Mouse (Mus musculus) thymus, adult 2 months (tissue): Measurements from ENCODE around the gene 4930426L09Rik.

Experiments
- CTCF ChIP-seq: fragments of 200-500 bp; IDR thresholded peaks from 2 replicates; pipeline ENCODE4 v1.5.1; 2012; ENCODE audit warnings: mild to moderate bottlenecking, control low read depth, low read length, moderate library complexity, borderline replicate concordance; ENCODE audit not compliant: control insufficient read depth, poor library complexity, insufficient read depth; ENCODE audit errors: extremely low read depth
- POLR2A ChIP-seq: fragments of 200-500 bp; IDR thresholded peaks from 2 replicates; pipeline ENCODE4 v1.6.1; 2012; ENCODE audit warnings: mild to moderate bottlenecking, low read length, control low read depth, moderate library complexity; ENCODE audit not compliant: control insufficient read depth, poor library complexity, insufficient read depth; ENCODE audit errors: extremely low read depth

DNA sequence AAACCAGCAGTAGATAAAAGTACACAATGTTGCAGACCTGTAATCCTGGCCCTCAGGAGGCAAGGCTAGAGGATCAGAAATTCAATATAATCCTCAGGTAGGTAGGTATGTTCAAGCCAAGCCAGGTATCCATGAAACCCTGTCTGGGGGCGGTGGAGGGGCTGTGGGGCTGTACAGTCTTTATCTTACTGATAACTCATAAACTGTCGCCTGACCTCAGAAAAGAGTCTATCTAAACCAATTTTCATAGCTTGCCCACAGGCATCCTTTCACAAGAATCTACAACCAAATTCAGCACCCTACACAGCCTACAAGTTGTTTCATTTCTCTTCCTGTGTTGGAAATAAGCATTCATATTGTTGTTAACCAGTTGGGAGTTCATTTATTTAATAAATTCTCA, 1.3 kb downstream of the 4930426L09Rik start:
- TF ChIP-seq POLR2A (no peak), CTCF (no peak)
